Mouse (Mus musculus): ENCODE results near the gene Tspan17. TPM values are rescaled to one million over a fixed set of nuclear protein-coding genes. Genes with fewer than 3 reads are reported as not detected.

Gene Tspan17
- polyA plus RNA-seq (2012; rRNA removed; ENCODE audit: low replicate concordance), result 31.1 and 92.2 TPM in 2 replicates

DNA sequence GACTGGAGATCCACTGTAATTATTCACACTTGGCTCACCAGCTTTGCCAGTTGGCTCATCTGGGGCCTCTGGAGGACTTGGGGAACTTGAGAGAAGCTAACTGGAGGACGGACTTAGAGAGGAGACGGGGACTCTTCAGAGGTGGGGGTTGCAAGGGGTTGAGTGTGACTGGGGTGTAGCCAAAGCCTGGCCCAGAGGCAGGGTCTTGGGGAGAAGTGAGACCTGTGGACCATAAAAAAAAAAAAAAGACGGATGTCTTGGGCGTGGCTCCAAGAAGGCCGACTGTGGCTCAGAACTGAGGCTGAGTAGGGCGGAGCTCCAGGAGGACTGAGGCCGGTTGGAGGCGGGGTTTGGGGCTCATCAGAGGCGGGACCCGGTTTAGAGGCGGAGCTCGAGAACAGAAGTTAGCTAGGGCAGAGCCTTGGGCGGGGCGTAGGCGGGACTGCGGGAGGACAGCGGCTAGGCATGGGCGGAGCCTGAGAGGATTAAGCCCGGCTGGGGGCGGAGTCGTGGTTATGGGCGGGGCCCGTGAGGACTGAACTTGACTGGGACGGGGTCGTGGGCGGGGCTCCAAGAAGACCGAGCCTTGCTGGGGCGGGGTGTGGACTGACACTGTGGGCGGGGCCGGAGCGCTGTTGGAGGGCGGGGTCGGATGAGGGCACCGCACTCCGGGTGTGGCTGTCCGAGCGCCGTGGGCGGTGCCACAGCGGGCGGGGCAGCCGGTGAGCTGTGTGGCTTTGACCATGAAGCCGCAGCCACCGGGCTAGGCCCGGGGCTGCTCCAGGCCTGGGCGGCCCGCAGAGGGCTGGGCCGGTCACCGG is at the start of gene Tspan17:
Gene Tspan17, plus strand, starts transcription at position 638 of the 821 bp plus-strand sequence.

DNA sequence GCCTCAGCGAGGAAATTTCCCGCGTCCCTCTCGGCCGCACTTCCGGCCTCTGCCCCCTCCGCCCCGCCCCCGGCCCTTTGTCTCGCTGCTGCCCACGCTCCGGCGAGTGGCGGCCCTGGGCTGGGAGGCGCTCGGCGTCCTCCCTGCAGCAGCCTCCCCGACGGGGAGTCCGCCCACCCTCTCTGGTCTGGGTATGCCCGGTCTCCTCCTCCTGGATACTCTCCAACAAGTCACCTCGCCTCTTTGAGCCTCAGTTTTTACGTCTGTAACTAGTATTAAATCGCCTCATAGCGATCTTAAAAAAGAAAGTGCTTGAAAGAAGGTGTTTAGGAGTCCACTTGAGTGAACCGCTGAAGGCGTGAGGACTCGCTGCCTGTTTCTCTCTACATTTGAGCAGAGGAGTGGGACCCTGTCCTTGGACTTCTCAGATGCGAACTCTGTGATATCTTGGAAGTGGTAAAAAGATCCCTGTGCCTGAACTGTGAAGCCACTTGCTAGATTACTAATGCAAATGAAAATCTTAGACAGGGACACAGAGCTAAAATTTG is 39.2 kb upstream of the Tspan17 start, which contains the start of gene Gprin1:
Gene Gprin1, minus strand, starts transcription at position 11 of the 548 bp plus-strand sequence.

DNA sequence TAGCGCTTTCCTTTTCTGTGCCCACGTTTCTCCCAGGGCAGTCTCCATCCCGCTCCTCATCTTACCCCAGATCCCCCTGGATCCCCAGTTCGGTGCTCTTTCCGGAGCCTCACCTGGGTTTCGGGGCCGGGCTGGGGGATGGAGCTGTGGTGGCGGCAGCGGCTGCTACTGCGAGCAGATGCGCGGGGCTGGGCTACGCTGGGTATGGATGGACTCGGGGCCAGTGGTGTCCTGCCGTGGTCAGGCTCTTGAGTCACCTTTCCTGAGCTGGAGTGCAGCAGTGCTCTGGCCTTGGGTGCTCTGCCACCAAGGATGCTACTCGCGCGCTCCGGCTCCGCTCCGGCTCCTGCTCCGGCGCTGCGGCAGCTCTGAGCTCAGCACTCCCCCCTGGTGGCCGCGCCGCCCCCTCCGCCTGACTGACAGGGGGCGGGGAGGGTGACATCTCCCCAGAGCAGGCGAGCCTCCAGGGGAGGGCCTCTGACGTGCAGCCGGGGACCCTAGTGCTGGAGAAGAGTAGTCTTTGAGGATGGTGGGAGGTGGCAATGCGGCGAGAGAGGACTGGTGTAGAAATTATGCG is 22.9 kb upstream of the Tspan17 start, which contains the start of gene Sncb:
Gene Sncb, minus strand, starts transcription at position 404 of the 577 bp plus-strand sequence.

DNA sequence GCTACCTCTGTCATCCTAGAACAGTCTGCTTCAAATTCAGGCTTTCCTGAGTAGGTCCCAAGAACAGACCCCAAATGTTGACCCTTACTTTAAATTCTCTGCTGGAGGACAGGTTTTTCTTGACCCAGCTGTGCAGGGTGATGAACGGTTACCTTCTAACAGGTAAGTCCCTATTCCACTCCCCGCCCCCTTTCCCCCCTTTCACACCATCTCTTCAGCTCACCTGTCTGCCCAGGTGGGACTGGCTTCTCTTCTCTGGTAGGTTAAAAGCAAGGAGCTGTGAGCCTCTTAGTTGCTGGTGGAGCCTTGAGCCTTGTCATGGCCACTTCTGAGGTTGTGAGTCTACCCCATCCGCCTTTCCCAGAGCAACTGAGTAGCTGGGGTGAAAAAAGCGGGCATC is 5.5 kb upstream of the Tspan17 start, which contains the start of gene Eif4e1b:
Gene Eif4e1b, plus strand, starts transcription at position 301 of the 400 bp plus-strand sequence.

Other genes with a start within 250 kb of the Tspan17 start
- 118 and 142 TPM in 2 replicates for gene 4833439L19Rik, start 223.9 kb upstream of the Tspan17 start, polyA plus RNA-seq (2012; rRNA removed; ENCODE audit: low replicate concordance)
- gene Arl10, start 214.4 kb upstream of the Tspan17 start, polyA plus RNA-seq (2012; rRNA removed; ENCODE audit: low replicate concordance), result 23.0 and 32.7 TPM in 2 replicates
- 10.1 and 18.2 TPM in 2 replicates for gene Nop16, start 199.3 kb upstream of the Tspan17 start, polyA plus RNA-seq (2012; rRNA removed; ENCODE audit: low replicate concordance)
- gene Higd2a, start 199.2 kb upstream of the Tspan17 start, polyA plus RNA-seq (2012; rRNA removed; ENCODE audit: low replicate concordance), result 131 and 268 TPM in 2 replicates
- 40.9 and 68.4 TPM in 2 replicates for gene Cltb, start 178.0 kb upstream of the Tspan17 start, polyA plus RNA-seq (2012; rRNA removed; ENCODE audit: low replicate concordance)
- 27.0 and 43.0 TPM in 2 replicates for gene Faf2, start 167.6 kb upstream of the Tspan17 start, polyA plus RNA-seq (2012; rRNA removed; ENCODE audit: low replicate concordance)
- gene Rnf44, start 95.5 kb upstream of the Tspan17 start, polyA plus RNA-seq (2012; rRNA removed; ENCODE audit: low replicate concordance), result 117 and 169 TPM in 2 replicates
- 0.05 and 0.10 TPM in 2 replicates for gene Cdhr2, start 87.9 kb upstream of the Tspan17 start, polyA plus RNA-seq (2012; rRNA removed; ENCODE audit: low replicate concordance)
- gene Gprin1, start 39.5 kb upstream of the Tspan17 start, polyA plus RNA-seq (2012; rRNA removed; ENCODE audit: low replicate concordance), result 0.30 and 0.35 TPM in 2 replicates
- gene Sncb, start 22.8 kb upstream of the Tspan17 start, polyA plus RNA-seq (2012; rRNA removed; ENCODE audit: low replicate concordance), result 0.23 TPM in 1 of 2 replicates, not detected in the other
- not detected in 2 replicates for gene Eif4e1b, start 5.4 kb upstream of the Tspan17 start, polyA plus RNA-seq (2012; rRNA removed; ENCODE audit: low replicate concordance)
- 21.4 and 28.6 TPM in 2 replicates for gene Unc5a, start 160.0 kb downstream of the Tspan17 start, polyA plus RNA-seq (2012; rRNA removed; ENCODE audit: low replicate concordance)
- 4.7 and 6.6 TPM in 2 replicates for gene Hk3, start 232.0 kb downstream of the Tspan17 start, polyA plus RNA-seq (2012; rRNA removed; ENCODE audit: low replicate concordance)

Measured in subcutaneous adipose tissue, adult 2 months (tissue).